Mouse (Mus musculus): ENCODE data around the gene Rnf5.

DNA sequence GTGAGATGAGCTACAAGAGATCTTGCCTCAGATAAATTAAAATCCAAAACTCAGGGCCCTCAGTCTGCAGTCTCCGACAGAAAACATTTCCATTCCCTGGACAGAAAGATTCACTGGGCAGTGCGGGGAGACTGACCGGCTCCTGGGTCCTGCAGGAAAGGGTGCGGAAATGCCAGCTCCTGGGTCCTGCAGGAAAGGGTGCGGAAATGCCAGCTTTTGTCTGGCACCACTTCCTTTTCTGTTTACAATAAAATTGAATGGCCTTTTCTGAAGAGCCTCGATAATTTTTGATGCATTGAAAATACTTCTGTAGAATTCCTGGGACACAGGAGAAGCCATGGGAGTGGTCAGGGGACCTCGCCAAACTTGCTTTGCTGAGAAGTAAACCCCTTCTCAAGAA lies 44.4 kb downstream of the Rnf5 start:
- TF ChIP-seq POLR2A (IDR thresholded peaks at IDR 0.05; ENCODE audit: borderline replicate concordance, extremely low read depth, insufficient read depth, insufficient read length, poor library complexity, severe bottlenecking): no peak
- no peak for TF ChIP-seq CTCF (IDR thresholded peaks at IDR 0.05; ENCODE audit: borderline replicate concordance, extremely low read depth, insufficient read depth, insufficient read length)

Data from brain, embryonic 14.5 days (tissue).